Mouse (Mus musculus): ENCODE measurements around the gene Atp13a3.

DNA sequence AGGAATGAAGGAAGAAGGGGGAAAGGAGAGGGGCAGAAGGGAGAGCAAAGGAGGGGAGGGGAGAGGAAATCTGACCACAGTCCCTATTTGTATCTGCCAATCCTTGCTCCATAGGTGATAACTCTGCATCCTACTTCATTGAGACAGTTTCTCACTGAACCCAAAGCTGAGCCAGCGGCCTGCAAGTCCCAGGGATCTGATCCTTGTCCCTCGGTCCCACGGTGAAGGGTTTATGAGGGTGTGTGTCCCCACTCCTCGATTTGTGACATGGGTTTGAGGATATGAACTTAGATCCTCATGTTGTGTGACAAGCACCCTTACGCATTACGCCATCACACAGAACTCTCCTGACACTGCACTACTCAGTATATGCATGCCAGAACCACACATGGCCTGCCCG, 110.7 kb downstream of the Atp13a3 start:
- TF ChIP-seq FLI1 (IDR thresholded peaks at IDR 0.05; ENCODE audit: low read length) (no peak), GATA1 (IDR thresholded peaks at IDR 0.05; ENCODE audit: borderline replicate concordance, low read length) (no peak)
